Mouse (Mus musculus) hindlimb bud, embryonic 11.5 days (tissue): ENCODE measurements around the gene Nptx2.

Experiments used
- DNase-seq: peaks from one replicate; pipeline ENCODE4 v3.0.0-alpha.2; 2012; ENCODE audit warnings: low read depth, low spot score; ENCODE audit errors: extremely low spot score

Gene Nptx2

GRCm38 (mm10) chr5:144558481-144558880 is 12.8 kb downstream of the Nptx2 start:
- DNase-seq = no peak

GRCm38 (mm10) chr5:144565739-144566138 is 20.0 kb downstream of the Nptx2 start:
- no peak for DNase-seq

GRCm38 (mm10) chr5:144585100-144585499 is 39.4 kb downstream of the Nptx2 start:
- DNase-seq = no peak

- DNase-seq = no peak
Observed at GRCm38 (mm10) chr5:144591248-144591880, 45.7 kb downstream of the Nptx2 start.

- DNase-seq = no peak
Observed at GRCm38 (mm10) chr5:144594796-144595195, 49.1 kb downstream of the Nptx2 start.
